Mouse (Mus musculus) adrenal gland, adult 10 weeks (tissue): ENCODE measurements around the gene Nav3. TPM values are rescaled to one million over a fixed set of nuclear protein-coding genes. Genes with fewer than 3 reads are reported as not detected.

Source experiments
- polyA plus RNA-seq: library from polyadenylated mRNA; stranded (reverse); fragments of 350-450 nt; fragmentation: Illumina TruSeq; extraction: RNeasy Lipid Tissue Mini Kit (QIAGEN cat#74804); gene quantifications from one replicate; pipeline ENCODE4 v1.2.3, GENCODE M21; 2014; ENCODE audit warnings: low read depth, low replicate concordance

Nav3 gene
- polyA plus RNA-seq, result 2.7 TPM

GRCm38 (mm10) chr10:110455838-110456493, at the start of gene Nav3:
Gene Nav3, minus strand, starts transcription at chr10:110456204.

